Mouse (Mus musculus): ENCODE results near the gene Washc1.

Gene Washc1

DNA sequence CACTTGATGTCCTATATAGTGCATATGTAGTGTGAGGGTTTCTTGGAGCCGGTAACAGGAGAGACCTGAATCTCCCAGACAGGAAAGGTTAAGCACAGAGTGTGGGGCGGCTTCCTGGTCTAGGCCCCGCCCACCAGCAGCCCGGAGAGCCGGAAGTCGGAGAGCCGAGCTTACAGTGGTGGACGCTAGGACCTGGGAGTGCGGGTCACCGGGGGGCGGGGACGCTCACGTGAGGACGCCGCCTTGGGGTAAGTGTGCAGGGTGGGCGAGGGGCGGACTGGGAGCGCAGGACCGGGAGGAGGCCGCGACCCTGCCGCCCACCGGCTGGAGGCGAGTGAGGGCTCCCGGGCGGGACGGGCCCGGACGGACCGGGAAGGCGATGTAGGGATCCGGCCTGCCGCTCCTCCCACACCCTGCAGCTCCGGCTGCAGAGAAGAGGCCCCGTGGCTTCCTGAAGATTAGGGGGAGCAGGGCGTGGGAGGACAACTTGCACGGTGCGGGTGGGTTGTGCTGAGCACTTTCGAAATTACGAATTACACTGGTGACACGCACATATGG, at the start of gene Washc1:
Washc1 (plus strand) TSS at position 144 of the 558 bp plus-strand sequence.
- 0 out of 2 replicates have a peak, but pooled peaks have one; percentile 34 for TF ChIP-seq GATA4 (IDR thresholded peaks at IDR 0.05; ENCODE audit: insufficient replicate concordance, low read length)

DNA sequence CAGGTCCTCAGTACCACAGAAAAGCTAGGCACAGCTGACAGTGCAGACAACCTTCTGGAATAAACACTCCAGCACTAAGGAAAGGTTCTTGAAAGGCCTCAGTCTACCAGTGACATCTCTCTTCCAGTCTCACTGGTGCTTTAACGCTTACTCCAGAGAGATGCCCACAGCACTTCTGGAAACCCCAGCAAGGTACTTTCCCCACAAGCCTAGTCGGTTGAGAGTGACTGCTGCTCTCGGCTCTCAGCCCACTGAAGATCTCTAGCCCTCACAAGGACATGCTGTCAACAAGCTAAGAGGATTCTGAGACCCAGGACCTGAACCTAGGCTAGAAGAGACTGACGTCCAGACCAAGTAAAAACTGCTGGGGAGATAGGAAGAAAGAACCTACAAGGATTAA, 46.2 kb upstream of the Washc1 start:
- no peak for TF ChIP-seq GATA4 (IDR thresholded peaks at IDR 0.05; ENCODE audit: insufficient replicate concordance, low read length)

DNA sequence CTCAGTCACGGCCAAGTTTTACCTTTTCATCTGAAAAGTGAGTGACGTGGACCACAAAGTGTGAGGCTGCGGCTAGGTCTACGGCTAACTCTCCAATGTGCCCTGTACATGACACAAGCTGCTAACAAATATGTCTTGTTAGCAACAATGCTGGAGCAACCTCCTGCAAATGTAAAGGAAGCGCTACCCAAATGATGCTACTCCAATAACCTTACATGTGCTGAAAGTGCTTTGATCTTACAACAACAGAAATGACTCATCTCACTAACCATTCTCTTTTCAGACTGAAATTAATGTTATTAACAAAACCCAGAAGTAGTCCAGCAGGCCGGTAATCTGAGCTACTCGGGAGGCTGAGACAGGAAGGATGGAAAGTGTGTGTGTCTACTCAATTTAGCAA, 37.4 kb upstream of the Washc1 start:
- TF ChIP-seq GATA4 (IDR thresholded peaks at IDR 0.05; ENCODE audit: insufficient replicate concordance, low read length): no peak

DNA sequence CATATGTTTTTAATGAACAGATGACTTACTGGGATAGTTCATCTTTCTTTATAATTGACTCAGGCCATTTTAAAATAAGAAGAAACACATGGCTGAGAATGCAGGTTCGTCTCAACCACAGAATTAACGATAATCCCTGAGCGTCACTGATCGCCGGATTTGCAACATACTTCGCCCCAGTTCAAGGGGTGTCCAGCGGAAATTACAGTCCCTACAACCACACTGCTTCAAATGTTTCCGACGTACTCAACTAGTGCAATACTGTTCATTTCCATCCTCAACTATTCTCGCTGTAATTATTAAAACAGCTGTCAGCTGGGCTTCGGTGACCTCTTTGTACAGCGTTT, 35.5 kb upstream of the Washc1 start:
- no peak for TF ChIP-seq GATA4 (IDR thresholded peaks at IDR 0.05; ENCODE audit: insufficient replicate concordance, low read length)

DNA sequence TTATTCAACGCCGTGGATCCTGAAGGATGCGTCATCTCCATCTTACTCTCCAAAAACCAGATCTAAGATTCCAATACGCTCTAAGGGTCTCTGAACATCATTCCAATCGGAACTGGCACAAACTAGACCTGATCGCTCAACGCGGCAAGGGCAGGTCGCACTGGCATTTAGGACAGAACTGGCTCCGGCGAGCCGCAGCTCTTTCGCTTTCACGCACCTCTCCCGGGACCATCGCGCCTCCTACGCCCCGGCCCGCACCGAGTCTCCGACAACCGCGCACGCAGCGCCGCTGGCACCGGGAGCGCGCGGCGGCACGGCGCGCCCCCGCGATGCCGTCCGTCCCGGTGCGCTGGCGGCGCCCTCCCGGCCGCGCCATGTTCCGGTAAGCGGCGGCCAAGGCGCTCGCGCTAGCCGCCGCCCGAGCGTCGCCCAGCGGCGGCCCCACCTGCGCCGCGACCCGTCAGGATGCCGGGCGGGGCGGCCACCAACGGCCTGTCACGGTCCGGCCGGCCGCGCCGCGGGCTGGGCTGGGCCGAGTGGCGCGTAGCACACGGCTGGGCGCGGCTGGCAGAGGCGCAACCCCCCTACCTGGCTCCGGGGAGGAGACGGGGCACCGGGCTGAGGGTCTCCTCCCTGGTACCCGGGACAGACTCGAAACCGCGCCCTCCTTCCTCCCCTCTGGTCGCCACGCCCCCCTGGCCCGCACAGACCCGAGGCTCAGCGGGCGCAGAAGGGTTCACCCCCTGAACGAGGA, 35.0 kb upstream of the Washc1 start:
- TF ChIP-seq GATA4 (IDR thresholded peaks at IDR 0.05; ENCODE audit: insufficient replicate concordance, low read length): no peak

DNA sequence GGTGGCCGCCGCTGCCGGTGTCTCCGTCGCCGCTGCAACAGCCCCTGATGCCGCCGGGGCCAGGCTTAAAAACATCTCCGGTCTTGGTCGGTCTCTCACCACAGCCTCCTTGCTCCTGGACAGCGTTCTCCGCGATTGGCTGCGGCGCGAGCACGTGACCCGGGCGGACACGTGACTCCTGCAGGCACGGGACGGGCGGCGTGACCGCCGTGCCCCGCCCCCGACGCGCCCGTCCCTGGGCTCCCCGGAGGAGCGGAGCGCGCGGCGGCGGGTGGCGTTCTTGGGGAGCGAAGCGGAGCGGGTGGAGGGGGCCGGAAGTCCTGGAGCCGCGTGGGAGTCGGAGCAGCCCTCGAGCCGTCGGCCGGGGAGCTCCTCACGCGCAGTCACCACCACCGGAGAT, 34.4 kb upstream of the Washc1 start, which contains the start of gene Ankrd12:
Ankrd12 (minus strand) TSS at position 156 of the 400 bp plus-strand sequence.
- no peak for TF ChIP-seq GATA4 (IDR thresholded peaks at IDR 0.05; ENCODE audit: insufficient replicate concordance, low read length)

DNA sequence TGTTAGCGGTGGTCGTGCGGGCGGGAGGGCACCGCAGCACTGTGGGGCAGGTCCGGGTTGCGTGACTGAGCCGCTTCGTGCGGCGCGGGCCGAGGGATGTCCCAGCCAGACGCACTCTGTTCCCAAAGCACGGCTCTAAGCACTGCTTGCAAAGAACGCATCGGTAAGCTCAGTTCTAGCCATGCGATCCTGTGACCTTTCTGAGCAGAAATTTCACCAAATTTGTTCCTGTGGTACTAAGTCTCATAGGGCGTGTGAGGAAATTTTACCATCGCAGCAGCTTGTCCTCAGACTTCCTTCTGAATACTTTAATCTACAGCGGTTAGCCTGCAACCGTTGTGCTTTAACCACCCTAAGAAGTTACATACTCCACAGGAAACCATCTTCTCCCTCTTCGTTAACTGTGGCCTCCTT, 33.9 kb upstream of the Washc1 start:
- TF ChIP-seq GATA4 (IDR thresholded peaks at IDR 0.05; ENCODE audit: insufficient replicate concordance, low read length): no peak

DNA sequence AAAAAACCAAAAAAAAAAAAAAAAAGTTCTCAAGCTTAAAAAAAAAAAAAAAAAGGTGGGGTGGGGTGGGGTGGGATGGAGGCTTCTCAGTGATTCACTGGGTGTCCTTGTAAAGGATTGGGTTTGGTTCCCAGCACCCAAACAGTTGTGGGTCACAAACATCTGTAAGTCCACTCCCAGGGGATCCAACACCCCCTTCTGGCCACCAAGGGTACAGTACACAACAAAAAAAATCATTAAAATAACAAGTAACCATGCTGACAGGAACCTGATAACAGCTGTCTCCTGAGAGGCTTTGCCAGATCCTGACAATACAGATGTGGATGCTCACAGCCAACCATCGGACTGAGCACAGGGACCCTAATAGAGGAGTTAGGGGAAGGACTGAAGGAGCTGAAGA, 26.9 kb upstream of the Washc1 start:
- no peak for TF ChIP-seq GATA4 (IDR thresholded peaks at IDR 0.05; ENCODE audit: insufficient replicate concordance, low read length)

DNA sequence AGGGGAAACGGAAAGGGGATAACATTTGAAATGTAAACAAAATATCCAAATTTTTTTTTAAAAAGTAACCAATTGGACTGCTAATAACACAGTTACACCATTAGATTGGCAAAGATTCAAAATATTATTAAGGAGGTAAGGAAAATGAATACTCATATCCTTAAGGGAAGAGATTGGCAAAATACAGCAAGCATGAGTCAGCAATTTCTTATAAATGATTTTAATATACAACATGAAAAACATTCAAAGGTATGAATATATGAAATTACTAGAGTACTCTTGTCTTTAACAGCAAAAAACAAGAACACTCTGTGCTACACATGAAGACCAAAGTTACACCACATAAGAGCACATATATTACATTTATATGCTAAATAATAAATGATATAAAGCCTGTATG, 26.3 kb upstream of the Washc1 start:
- TF ChIP-seq GATA4 (IDR thresholded peaks at IDR 0.05; ENCODE audit: insufficient replicate concordance, low read length): no peak

DNA sequence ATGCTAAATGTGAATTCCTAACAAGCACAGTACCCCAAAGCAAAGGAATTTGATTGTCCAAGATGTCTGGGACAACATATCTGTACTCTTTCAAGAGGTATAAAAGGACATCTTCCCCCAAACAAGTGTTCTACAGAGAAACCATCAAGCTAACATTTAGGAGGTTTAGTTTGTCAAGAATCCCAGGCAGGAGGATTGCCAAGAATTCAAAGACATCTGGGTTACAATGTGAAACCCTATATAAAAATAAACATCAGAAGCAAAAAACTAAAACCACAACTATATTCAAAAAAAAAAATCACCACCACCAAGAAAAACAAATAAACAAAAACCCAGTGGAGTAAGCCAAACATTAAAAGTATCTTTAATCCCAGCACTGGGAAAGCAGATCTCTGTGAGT, 21.1 kb upstream of the Washc1 start:
- no peak for TF ChIP-seq GATA4 (IDR thresholded peaks at IDR 0.05; ENCODE audit: insufficient replicate concordance, low read length)

DNA sequence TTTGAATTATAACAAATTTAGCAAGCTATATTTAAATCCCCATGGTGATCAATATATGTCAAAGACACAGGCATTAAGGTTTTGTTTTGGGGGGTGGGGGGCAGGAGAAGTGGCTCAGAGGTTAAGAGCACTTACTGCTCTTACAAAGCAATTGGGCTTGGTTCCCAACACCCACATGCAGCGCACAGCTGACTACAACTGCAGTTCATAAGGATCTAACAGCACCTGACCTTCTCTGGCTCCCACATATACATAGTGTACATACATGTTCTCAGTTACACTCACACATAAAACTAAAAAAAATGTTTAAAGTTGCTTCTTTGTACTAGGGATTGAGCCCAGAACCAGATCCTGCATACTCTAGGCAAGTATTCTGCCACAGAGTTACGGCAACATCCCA, 20.0 kb upstream of the Washc1 start:
- TF ChIP-seq GATA4 (IDR thresholded peaks at IDR 0.05; ENCODE audit: insufficient replicate concordance, low read length): no peak

DNA sequence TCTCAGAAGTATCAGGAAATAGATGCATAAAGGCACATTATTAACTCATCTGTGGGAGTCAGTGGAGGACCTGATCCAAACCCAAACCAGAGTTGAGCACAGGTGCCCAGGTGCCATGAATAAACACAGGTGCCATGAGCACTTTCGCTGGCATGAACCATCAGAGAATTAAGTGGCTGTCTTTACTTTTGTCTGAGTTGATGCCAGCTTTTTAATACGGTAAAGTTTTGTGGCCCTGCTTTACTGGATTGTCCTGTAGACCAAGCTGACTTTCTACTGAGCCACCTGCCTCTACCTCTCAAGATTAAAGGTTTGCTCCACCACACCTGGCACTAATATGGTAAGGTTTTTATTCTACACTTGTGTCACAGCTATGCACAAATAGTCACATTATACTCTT, 19.3 kb upstream of the Washc1 start:
- TF ChIP-seq GATA4 (IDR thresholded peaks at IDR 0.05; ENCODE audit: insufficient replicate concordance, low read length): no peak

DNA sequence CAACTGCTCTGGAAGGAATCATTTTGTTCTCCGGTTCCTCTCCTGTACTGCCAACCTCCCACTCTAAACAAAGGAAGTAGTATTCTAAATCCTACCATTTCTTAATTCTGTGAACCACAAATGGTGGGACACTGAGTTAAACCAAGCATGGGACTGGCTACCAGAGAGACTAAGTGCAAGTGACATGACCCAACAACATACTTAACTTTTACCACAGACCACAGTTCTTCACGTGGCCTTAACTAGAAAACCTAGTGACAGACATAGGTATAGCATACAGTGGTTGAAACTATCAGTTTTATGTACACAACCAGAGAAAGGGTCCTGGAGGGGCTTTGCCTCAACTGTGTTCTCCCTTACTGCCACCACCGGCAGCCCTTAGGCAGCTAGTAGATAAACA, 18.7 kb upstream of the Washc1 start:
- TF ChIP-seq GATA4 (IDR thresholded peaks at IDR 0.05; ENCODE audit: insufficient replicate concordance, low read length): no peak

DNA sequence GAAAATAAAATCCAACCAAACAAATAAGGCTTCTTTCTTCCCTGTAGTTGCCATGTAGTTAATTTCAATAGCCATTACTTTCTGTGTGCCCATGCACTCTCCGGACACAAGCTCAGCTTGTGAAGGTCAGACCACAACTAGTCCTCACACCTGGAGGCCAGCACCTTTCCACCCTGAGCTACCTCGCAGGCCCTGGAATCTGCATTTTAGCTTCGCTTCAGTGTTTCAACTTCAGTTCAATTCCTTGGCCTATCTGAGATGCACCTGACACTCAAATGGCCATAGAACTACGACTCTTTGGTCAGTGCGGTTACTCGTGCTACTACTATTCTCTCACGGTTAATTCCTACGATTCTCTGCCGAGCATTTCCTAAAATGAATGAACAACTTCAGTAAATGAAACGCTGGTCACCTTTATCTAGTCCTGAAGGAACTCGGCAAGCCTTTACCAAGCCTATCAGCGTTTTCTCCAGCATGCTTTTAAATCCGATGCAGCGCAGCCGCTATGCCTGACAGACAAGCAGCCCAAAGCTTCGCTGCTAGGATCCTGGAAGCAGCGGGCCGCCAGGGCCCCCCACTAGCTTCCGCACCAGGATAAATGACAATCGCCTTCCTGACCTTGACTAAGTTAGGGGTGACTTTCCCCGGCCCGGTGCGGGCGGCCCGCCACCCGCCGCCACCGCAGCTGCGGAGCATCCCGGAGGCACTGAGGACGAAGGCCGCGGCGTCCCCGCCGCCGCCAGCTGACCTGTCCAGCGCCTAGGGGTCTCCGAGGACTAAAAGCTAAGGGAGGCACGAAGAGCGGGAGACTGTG, 10.6 kb upstream of the Washc1 start:
- no peak for TF ChIP-seq GATA4 (IDR thresholded peaks at IDR 0.05; ENCODE audit: insufficient replicate concordance, low read length)

DNA sequence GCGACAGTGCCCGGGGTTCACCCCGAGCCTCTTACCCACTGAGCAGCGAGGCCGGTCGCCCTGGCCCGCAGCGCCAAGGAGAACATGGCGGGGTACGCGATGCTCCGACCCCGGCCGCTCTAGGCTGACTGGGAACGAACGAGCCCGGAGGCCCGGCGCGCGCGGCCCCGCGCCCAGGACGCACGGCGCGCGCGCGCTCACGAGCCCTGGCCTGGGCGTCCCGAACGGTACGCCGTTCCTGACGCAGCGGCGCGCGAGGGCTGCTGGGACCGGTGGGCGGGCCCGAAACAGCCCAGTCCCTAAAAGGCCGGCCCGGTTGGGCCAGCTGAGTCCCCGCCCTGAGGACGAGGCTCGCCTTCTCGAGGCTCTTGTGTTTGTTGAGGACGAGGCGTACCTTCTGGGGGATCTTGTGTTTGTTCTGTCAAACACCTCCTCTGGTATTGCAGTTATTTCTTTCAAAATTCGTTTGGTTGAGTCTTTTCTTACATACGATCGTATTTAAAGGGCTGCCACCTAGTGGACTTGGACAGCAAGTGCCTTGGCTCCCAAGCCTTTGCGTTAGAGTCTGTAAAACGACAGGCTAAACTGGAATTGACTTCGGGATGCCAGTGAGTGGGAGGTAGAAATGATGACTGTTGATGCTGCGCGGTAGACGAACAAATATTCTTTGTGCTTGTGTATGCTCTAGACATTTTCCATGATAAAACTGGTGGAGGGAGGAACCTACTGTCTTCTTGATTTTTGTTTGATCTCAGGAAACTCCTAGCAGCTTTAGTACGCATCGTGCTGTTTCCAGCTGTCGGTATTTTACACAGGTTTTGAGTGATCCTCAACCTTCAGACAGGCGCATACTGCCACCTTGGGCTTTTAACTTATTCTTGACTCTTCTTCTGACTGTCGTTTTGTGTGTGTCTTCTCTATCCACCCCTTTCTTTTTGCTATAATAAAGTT, 9.7 kb upstream of the Washc1 start, which contains the start of gene Ndufv2:
Ndufv2 (minus strand) TSS at position 180 of the 951 bp plus-strand sequence.
- TF ChIP-seq GATA4 (IDR thresholded peaks at IDR 0.05; ENCODE audit: insufficient replicate concordance, low read length): no peak

All from liver, adult (tissue).